Mouse (Mus musculus) kidney, postnatal 0 days (tissue): ENCODE results near the gene Bri3. TPM values are rescaled to one million over a fixed set of nuclear protein-coding genes. Genes with fewer than 3 reads are reported as not detected.
"Not testable (repeated sequence)": the region's sequence is repeated elsewhere in the genome, so short reads cannot be mapped to it uniquely, and the experiment has no call there.

Experiments
- ATAC-seq: fragments of 200-750 bp; cut with Nextera tagmentation; replicated peaks from 2 replicates; pipeline ENCODE4 v1.8.0; 2017; ENCODE audit warnings: low read depth, moderate number of reproducible peaks, moderate TSS enrichment, moderate library complexity; ENCODE audit not compliant: low FRiP score
- DNase-seq: peaks from one replicate; pipeline ENCODE4 v3.0.0-alpha.2; 2016; ENCODE audit warnings: low spot score
- H3K27ac ChIP-seq: fragments of 300-500 bp; sonication (generic); 2 replicates; pipeline ENCODE4 v1.5.1; 2014; ENCODE audit warnings: mild to moderate bottlenecking
- H3K27me3 ChIP-seq: fragments of 300-500 bp; sonication (generic); 2 replicates; pipeline ENCODE4 v1.6.1; 2014; ENCODE audit warnings: low read length, mixed read lengths; ENCODE audit not compliant: insufficient read depth
- H3K36me3 ChIP-seq: fragments of 300-500 bp; sonication (generic); 2 replicates; pipeline ENCODE4 v1.6.1; 2014; ENCODE audit warnings: low read length, mixed read lengths; ENCODE audit not compliant: insufficient read depth
- H3K4me1 ChIP-seq: fragments of 300-500 bp; sonication (generic); replicated peaks from 2 replicates; pipeline ENCODE4 v1.6.1; 2014; ENCODE audit warnings: antibody characterized with exemption, low read length, mixed read lengths; ENCODE audit not compliant: insufficient read depth
- H3K4me2 ChIP-seq: fragments of 300-500 bp; sonication (generic); 2 replicates; pipeline ENCODE4 v1.6.1; 2014; ENCODE audit warnings: mild to moderate bottlenecking, low read length, moderate library complexity, mixed read lengths
- H3K4me3 ChIP-seq: fragments of 300-500 bp; sonication (generic); replicated peaks from 2 replicates; pipeline ENCODE4 v1.5.1; 2014; ENCODE audit warnings: low read depth, low read length
- H3K9ac ChIP-seq: fragments of 300-500 bp; sonication (generic); 2 replicates; pipeline ENCODE4 v1.6.1; 2014; ENCODE audit warnings: low read depth, low read length
- H3K9me3 ChIP-seq: fragments of 300-500 bp; sonication (generic); replicated peaks from 2 replicates; pipeline ENCODE4 v1.6.1; 2016; ENCODE audit warnings: low read length, inconsistent platforms, mixed read lengths
- CTCF ChIP-seq: IDR thresholded peaks from 2 replicates; pipeline ENCODE4 v1.5.1; 2016; ENCODE audit warnings: antibody characterized with exemption, low read depth, mild to moderate bottlenecking, moderate library complexity
- WGBS: fragments of 180-500 bp; shearing (Covaris S2); extraction: QIAGEN DNeasy Blood & Tissue Kit; methylation state at CpG from one replicate; pipeline ENCODE4 v1.1.7; 2014; 5-methylcytosine and 5-hydroxymethylcytosine counted together
- polyA plus RNA-seq: library from polyadenylated mRNA; unstranded; fragments of >200 nt; fragmentation: Nextera tagmentation; extraction: Ambion mirVana; gene quantifications from 2 replicates; pipeline ENCODE4 v1.2.1, GENCODE M21; 2015

The Bri3 gene
- polyA plus RNA-seq, 1 experiment from 2014 or later = 224 TPM

DNA sequence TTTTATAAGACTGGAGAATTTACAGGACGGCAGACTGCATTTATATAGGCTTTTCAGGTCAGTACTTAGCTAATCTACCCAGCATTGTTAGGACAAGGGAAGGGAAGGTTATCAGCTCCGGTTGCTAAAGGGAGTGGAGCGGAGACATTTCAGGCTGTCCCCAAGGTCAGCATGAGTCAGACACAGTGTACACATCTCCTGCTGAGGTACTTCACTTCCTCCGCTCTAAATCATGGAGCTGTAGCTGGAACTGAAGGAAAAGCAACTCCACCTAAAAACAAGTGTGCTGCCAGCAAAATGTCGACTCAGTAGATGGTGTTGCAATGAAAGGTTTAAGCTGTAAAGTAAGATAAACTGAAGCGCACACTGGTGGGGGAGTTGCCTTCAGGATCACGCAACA is 77.4 kb downstream of the Bri3 start:
- Histone ChIP-seq H3K4me3 (no peak overlapping the region), H3K27ac (no peak overlapping the region), H3K4me2 (no peak overlapping the region), H3K36me3 (no peaks in the 10 kb centered on the region), H3K9ac (no peak overlapping the region), H3K9me3 (no peaks in the 10 kb centered on the region), H3K27me3 (no peaks in the 10 kb centered on the region), H3K4me1 (peaks cover 12% of the 10 kb centered on the region; the same call in 1 of the 2 replicates)
- 23% methylated on average over 7 of the region's 7 CpGs for WGBS
- no peak for TF ChIP-seq CTCF
- DNase-seq (peak; percentile 42), ATAC-seq (no peak)

DNA sequence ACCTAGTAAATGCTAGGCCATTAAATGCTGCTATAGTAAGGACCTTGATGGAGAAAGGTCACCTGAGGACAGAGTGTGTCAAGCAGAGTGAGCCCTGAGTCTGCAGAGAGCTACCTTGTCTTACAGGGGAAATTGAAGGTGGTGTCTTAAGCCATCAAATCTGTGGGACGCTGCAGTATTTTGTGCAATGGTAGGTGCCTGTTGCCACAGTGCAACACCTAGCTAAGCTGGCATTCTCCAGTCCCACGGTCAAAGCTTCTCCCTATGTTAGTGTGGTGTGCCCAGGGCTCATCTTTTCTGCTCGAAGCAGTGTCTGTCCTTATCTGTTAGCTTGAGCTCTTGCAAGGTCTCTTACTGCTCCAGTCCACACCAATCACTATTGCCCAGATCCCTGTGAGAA is 78.5 kb downstream of the Bri3 start:
- no peak for ATAC-seq
- no peak overlapping the region for H3K4me3 ChIP-seq

DNA sequence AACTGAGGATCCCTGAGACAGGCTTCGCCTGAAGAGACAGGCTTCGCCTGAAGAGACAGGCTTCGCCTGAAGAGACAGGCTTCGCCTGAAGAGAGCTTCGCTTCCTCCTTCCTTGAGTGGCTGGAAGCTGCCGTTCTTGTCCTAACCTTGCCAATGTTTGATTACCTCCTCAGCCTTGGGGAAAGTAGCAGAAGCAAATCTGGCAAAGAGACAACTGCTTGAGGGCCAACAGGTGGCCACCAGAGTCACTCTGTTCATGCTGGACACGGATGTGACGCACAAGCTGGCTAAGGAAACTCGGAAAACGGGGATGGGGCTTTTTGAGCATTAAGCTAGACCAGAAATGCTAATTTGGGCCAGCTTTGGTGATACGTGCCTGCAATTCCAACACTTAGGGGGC is 89.8 kb downstream of the Bri3 start:
- H3K36me3 ChIP-seq = no peaks in the 10 kb centered on the region
- 85% methylated on average over 11 of the region's 11 CpGs for WGBS
- H3K9ac ChIP-seq = no peak overlapping the region
- TF ChIP-seq CTCF = no peak
- H3K4me2 ChIP-seq = no peak overlapping the region
- DNase-seq (no peak), ATAC-seq (no peak)
- no peaks in the 10 kb centered on the region for H3K4me1 ChIP-seq
- H3K27ac ChIP-seq = no peak overlapping the region
- no peaks in the 10 kb centered on the region for H3K27me3 ChIP-seq
- H3K9me3 ChIP-seq = no peaks in the 10 kb centered on the region
- H3K4me3 ChIP-seq = no peak overlapping the region

More for the DNA sequence above, 78.5 kb downstream of the Bri3 start:
- no peak for DNase-seq
- Histone ChIP-seq H3K9ac (no peak overlapping the region), H3K27me3 (no peaks in the 10 kb centered on the region), H3K4me1 (peaks cover 9% of the 10 kb centered on the region; the same call in 1 of the 2 replicates), H3K36me3 (no peaks in the 10 kb centered on the region), H3K4me2 (no peak overlapping the region), H3K27ac (no peak overlapping the region), H3K9me3 (no peaks in the 10 kb centered on the region)
- 86% methylated on average over 3 of the region's 3 CpGs for WGBS
- no peak for TF ChIP-seq CTCF

DNA sequence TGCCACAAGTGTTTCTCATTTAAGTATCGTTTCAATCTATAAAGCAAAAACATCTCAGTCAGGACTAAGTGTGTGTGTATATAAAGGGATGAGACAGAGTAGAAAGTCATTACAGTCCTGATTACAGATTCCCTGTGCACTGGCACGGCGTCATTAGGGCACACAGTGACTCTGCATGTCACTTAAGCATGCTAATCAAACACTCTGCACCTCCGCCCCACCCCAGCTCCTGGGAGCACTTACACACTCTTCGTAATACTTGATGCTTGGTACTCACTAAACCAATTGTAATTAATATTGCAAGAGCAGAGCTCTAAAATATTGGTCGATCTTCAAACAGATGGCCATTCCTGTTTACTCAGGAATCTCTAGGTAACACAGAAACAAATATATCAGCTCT is 91.1 kb downstream of the Bri3 start:
- ATAC-seq, H3K27ac ChIP-seq, H3K36me3 ChIP-seq, H3K9me3 ChIP-seq, H3K4me3 ChIP-seq, H3K27me3 ChIP-seq, H3K4me1 ChIP-seq, DNase-seq, H3K9ac ChIP-seq, H3K4me2 ChIP-seq: not testable (repeated sequence)
- WGBS = 86% methylated on average over 6 of the region's 6 CpGs

DNA sequence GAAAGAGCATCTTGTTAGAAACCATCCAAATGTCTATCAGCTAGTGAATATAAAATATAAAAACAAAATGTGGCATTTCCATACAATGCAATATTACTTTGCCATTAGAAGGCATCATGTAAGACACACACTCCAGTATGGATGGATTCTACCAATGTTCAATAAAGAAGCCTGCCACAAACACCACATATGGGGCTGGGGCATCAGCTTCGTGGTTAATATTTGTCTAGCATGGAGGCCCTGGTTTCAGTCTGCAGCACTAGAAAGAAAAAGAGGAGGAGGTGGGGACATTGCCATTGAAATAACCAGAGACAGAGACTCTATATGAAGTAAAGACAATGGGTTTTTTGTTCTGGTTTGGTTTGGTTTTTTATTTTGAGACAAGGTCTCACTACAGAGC is 94.5 kb downstream of the Bri3 start:
- no peaks in the 10 kb centered on the region for H3K4me1 ChIP-seq
- no peak overlapping the region for H3K9ac ChIP-seq
- 50% methylated on average over 1 of the region's 1 CpGs for WGBS
- no peak overlapping the region for H3K27ac ChIP-seq
- DNase-seq (no peak), ATAC-seq (no peak)
- no peak for TF ChIP-seq CTCF
- H3K9me3 ChIP-seq = no peaks in the 10 kb centered on the region
- no peak overlapping the region for H3K4me2 ChIP-seq
- no peaks in the 10 kb centered on the region for H3K27me3 ChIP-seq
- H3K36me3 ChIP-seq = no peaks in the 10 kb centered on the region
- no peak overlapping the region for H3K4me3 ChIP-seq

DNA sequence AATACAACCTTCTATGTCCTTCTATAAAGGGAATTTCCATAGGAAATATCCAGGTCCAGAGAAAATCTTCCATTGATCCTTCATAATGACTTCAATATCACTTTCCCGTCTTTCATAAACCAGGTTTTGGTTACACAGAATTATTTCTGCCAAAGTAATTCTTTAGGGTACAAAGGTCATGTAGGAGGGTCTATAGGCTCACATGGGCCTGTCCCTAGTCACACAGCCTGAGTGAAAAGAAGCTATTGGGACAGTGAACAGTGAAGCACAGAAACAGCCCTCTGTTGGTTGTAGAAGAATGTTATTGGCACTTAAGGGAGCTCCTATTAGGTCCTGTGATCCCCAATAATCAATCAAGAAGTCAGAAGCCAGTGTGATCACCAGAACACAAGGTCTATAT is 96.8 kb downstream of the Bri3 start:
- no peak overlapping the region for H3K4me2 ChIP-seq
- DNase-seq (no peak), ATAC-seq (no peak)
- no peaks in the 10 kb centered on the region for H3K4me1 ChIP-seq
- WGBS = 70% methylated on average over 1 of the region's 1 CpGs
- no peak for TF ChIP-seq CTCF
- no peak overlapping the region for H3K9ac ChIP-seq
- H3K9me3 ChIP-seq = no peaks in the 10 kb centered on the region
- H3K36me3 ChIP-seq = no peaks in the 10 kb centered on the region
- no peaks in the 10 kb centered on the region for H3K27me3 ChIP-seq
- H3K4me3 ChIP-seq = no peak overlapping the region
- no peak overlapping the region for H3K27ac ChIP-seq

DNA sequence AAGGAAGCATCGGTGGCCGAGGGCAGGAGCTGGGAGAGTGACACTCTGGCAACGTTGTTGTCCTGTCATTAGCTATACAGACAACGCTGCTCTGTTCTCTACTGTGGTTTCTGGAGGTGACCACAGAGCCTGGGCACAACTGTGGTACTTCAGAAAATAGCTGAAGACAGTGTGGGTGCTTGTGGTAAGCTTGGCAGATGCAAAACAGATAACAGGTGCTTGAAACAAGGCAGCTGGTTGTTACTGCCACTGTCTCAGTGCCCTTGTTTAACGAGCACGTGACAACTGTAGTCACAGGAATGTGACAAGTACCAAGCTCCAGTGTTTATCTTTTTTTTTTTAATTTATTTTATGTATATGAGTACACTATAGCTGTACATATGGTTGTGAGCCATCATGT is 100.4 kb downstream of the Bri3 start:
- no peak overlapping the region for H3K4me2 ChIP-seq
- no peaks in the 10 kb centered on the region for H3K36me3 ChIP-seq
- no peaks in the 10 kb centered on the region for H3K4me1 ChIP-seq
- H3K9me3 ChIP-seq = no peaks in the 10 kb centered on the region
- H3K27me3 ChIP-seq = no peaks in the 10 kb centered on the region
- DNase-seq (no peak), ATAC-seq (no peak)
- no peak for TF ChIP-seq CTCF
- no peak overlapping the region for H3K9ac ChIP-seq
- no peak overlapping the region for H3K27ac ChIP-seq
- 77% methylated on average over 6 of the region's 6 CpGs for WGBS
- H3K4me3 ChIP-seq = no peak overlapping the region
